Mouse (Mus musculus): ENCODE measurements around the gene Rspo4.

Gene Rspo4

GRCm38 (mm10) chr2:151911751-151912150 is 69.0 kb downstream of the Rspo4 start:
- no peak for DNase-seq

- DNase-seq = no peak
Measured at GRCm38 (mm10) chr2:151914120-151914519, 71.4 kb downstream of the Rspo4 start.

- no peak for DNase-seq
Measured at GRCm38 (mm10) chr2:151915111-151915510, 72.4 kb downstream of the Rspo4 start.

- DNase-seq = peak; percentile 49
Measured at GRCm38 (mm10) chr2:151916061-151916831, 73.5 kb downstream of the Rspo4 start.

GRCm38 (mm10) chr2:151919140-151919539 is 76.4 kb downstream of the Rspo4 start:
- peak; percentile 25 for DNase-seq

GRCm38 (mm10) chr2:151921068-151921467 is 78.3 kb downstream of the Rspo4 start:
- no peak for DNase-seq

- peak; percentile 56 for DNase-seq
Measured at GRCm38 (mm10) chr2:151921596-151921995, 78.9 kb downstream of the Rspo4 start.

All from lung, postnatal 36 days (tissue).